Mouse (Mus musculus): ENCODE measurements around the gene Sh3bp2. TPM values are rescaled to one million over a fixed set of nuclear protein-coding genes. Genes with fewer than 3 reads are reported as not detected.

Sh3bp2 gene
- polyA plus RNA-seq, 1 experiment from 2014 or later, result 6.2 TPM

GRCm38 (mm10) chr5:34530687-34531086 lies 5.0 kb downstream of the Sh3bp2 start:
- TF ChIP-seq CTCF (IDR thresholded peaks at IDR 0.05; ENCODE audit: low read depth), result no peak
- Histone ChIP-seq H3K27me3 (ENCODE audit: insufficient read depth, low read length) (no peaks in the 10 kb centered on the region), H3K4me2 (ENCODE audit: low read length) (no peak overlapping the region), H3K4me1 (replicated peaks; ENCODE audit: insufficient read depth, low read length) (peaks cover 3% of the 10 kb centered on the region; the same call in 1 of the 2 replicates), H3K9ac (ENCODE audit: low read depth, low read length) (no peak overlapping the region), H3K27ac (no peak overlapping the region), H3K4me3 (replicated peaks; ENCODE audit: low read depth, low read length) (no peak overlapping the region), H3K36me3 (ENCODE audit: insufficient read depth, low read length) (no peaks in the 10 kb centered on the region), H3K9me3 (replicated peaks; ENCODE audit: low read length) (no peaks in the 10 kb centered on the region)
- peak; percentile 65 for ATAC-seq (replicated peaks; ENCODE audit: low FRiP score, low read depth)
- 42% methylated on average over 4 of the region's 4 CpGs for WGBS
- DNase-seq (ENCODE audit: low spot score), result no peak

- WGBS, result 72% methylated on average over 5 of the region's 5 CpGs
These were observed 7.4 kb downstream of the Sh3bp2 start for GRCm38 (mm10) chr5:34533066-34533465.

GRCm38 (mm10) chr5:34533820-34534219 lies 8.2 kb downstream of the Sh3bp2 start:
- DNase-seq (ENCODE audit: low spot score), result no peak
- no peaks in the 10 kb centered on the region for H3K27me3 ChIP-seq (ENCODE audit: insufficient read depth, low read length)
- H3K27ac ChIP-seq, result no peak overlapping the region
- WGBS, result 70% methylated on average over 3 of the region's 3 CpGs
- ATAC-seq (replicated peaks; ENCODE audit: low FRiP score, low read depth), result no peak
- H3K4me2 ChIP-seq (ENCODE audit: low read length), result no peak overlapping the region
- H3K9ac ChIP-seq (ENCODE audit: low read depth, low read length), result no peak overlapping the region
- H3K4me3 ChIP-seq (replicated peaks; ENCODE audit: low read depth, low read length), result no peak overlapping the region
- H3K36me3 ChIP-seq (ENCODE audit: insufficient read depth, low read length), result no peaks in the 10 kb centered on the region
- H3K4me1 ChIP-seq (replicated peaks; ENCODE audit: insufficient read depth, low read length), result 0 out of 2 replicates have a peak, but pooled peaks cover 3% of the 10 kb centered on the region
- no peak for TF ChIP-seq CTCF (IDR thresholded peaks at IDR 0.05; ENCODE audit: low read depth)
- H3K9me3 ChIP-seq (replicated peaks; ENCODE audit: low read length), result no peaks in the 10 kb centered on the region

More at GRCm38 (mm10) chr5:34533066-34533465, 7.4 kb downstream of the Sh3bp2 start:
- H3K9ac ChIP-seq (ENCODE audit: low read depth, low read length), result no peak overlapping the region
- ATAC-seq (replicated peaks; ENCODE audit: low FRiP score, low read depth) (no peak), DNase-seq (ENCODE audit: low spot score) (no peak)
- H3K36me3 ChIP-seq (ENCODE audit: insufficient read depth, low read length), result no peaks in the 10 kb centered on the region
- no peaks in the 10 kb centered on the region for H3K27me3 ChIP-seq (ENCODE audit: insufficient read depth, low read length)
- H3K4me3 ChIP-seq (replicated peaks; ENCODE audit: low read depth, low read length), result no peak overlapping the region
- H3K9me3 ChIP-seq (replicated peaks; ENCODE audit: low read length), result no peaks in the 10 kb centered on the region
- H3K4me2 ChIP-seq (ENCODE audit: low read length), result no peak overlapping the region
- no peak for TF ChIP-seq CTCF (IDR thresholded peaks at IDR 0.05; ENCODE audit: low read depth)
- no peak overlapping the region for H3K27ac ChIP-seq
- H3K4me1 ChIP-seq (replicated peaks; ENCODE audit: insufficient read depth, low read length), result 0 out of 2 replicates have a peak, but pooled peaks cover 3% of the 10 kb centered on the region

GRCm38 (mm10) chr5:34534776-34535581 lies 9.3 kb downstream of the Sh3bp2 start:
- H3K4me3 ChIP-seq (replicated peaks; ENCODE audit: low read depth, low read length), result no peak overlapping the region
- DNase-seq (ENCODE audit: low spot score) (no peak), ATAC-seq (replicated peaks; ENCODE audit: low FRiP score, low read depth) (no peak)
- WGBS, result 74% methylated on average over 5 of the region's 5 CpGs
- no peak overlapping the region for H3K4me2 ChIP-seq (ENCODE audit: low read length)
- no peaks in the 10 kb centered on the region for H3K36me3 ChIP-seq (ENCODE audit: insufficient read depth, low read length)
- H3K27me3 ChIP-seq (ENCODE audit: insufficient read depth, low read length), result no peaks in the 10 kb centered on the region
- TF ChIP-seq CTCF (IDR thresholded peaks at IDR 0.05; ENCODE audit: low read depth), result no peak
- no peak overlapping the region for H3K27ac ChIP-seq
- H3K9me3 ChIP-seq (replicated peaks; ENCODE audit: low read length), result no peaks in the 10 kb centered on the region
- no peak overlapping the region for H3K9ac ChIP-seq (ENCODE audit: low read depth, low read length)
- H3K4me1 ChIP-seq (replicated peaks; ENCODE audit: insufficient read depth, low read length), result 0 out of 2 replicates have a peak, but pooled peaks cover 3% of the 10 kb centered on the region

- no peaks in the 10 kb centered on the region for H3K9me3 ChIP-seq (replicated peaks; ENCODE audit: low read length)
- no peak for TF ChIP-seq CTCF (IDR thresholded peaks at IDR 0.05; ENCODE audit: low read depth)
- no peak overlapping the region for H3K4me2 ChIP-seq (ENCODE audit: low read length)
- DNase-seq (ENCODE audit: low spot score) (no peak), ATAC-seq (replicated peaks; ENCODE audit: low FRiP score, low read depth) (no peak)
- H3K4me3 ChIP-seq (replicated peaks; ENCODE audit: low read depth, low read length), result no peak overlapping the region
- 79% methylated on average over 7 of the region's 7 CpGs for WGBS
- no peaks in the 10 kb centered on the region for H3K36me3 ChIP-seq (ENCODE audit: insufficient read depth, low read length)
- H3K9ac ChIP-seq (ENCODE audit: low read depth, low read length), result no peak overlapping the region
- H3K27me3 ChIP-seq (ENCODE audit: insufficient read depth, low read length), result no peaks in the 10 kb centered on the region
- 0 out of 2 replicates have a peak, but pooled peaks cover 3% of the 10 kb centered on the region for H3K4me1 ChIP-seq (replicated peaks; ENCODE audit: insufficient read depth, low read length)
- H3K27ac ChIP-seq, result no peak overlapping the region
These were observed 10.2 kb downstream of the Sh3bp2 start for GRCm38 (mm10) chr5:34535831-34536230.

- Histone ChIP-seq H3K4me2 (ENCODE audit: low read length) (no peak overlapping the region), H3K36me3 (ENCODE audit: insufficient read depth, low read length) (no peaks in the 10 kb centered on the region), H3K27me3 (ENCODE audit: insufficient read depth, low read length) (no peaks in the 10 kb centered on the region), H3K4me3 (replicated peaks; ENCODE audit: low read depth, low read length) (no peak overlapping the region), H3K9ac (ENCODE audit: low read depth, low read length) (no peak overlapping the region), H3K9me3 (replicated peaks; ENCODE audit: low read length) (no peaks in the 10 kb centered on the region), H3K4me1 (replicated peaks; ENCODE audit: insufficient read depth, low read length) (no peaks in the 10 kb centered on the region), H3K27ac (no peak overlapping the region)
- DNase-seq (ENCODE audit: low spot score) (no peak), ATAC-seq (replicated peaks; ENCODE audit: low FRiP score, low read depth) (0 out of 2 replicates have a peak, but pooled peaks have one; percentile 19)
- TF ChIP-seq CTCF (IDR thresholded peaks at IDR 0.05; ENCODE audit: low read depth), result no peak
- WGBS, result 62% methylated on average over 7 of the region's 7 CpGs
These were observed 12.4 kb downstream of the Sh3bp2 start for GRCm38 (mm10) chr5:34538079-34538478.
